Mouse (Mus musculus) liver, adult 2 months (tissue): ENCODE data around the gene Nsmf. TPM values are rescaled to one million over a fixed set of nuclear protein-coding genes. Genes with fewer than 3 reads are reported as not detected.
A peak's percentile ranks its signal among the peaks of the same experiment; 100 is the strongest.

Source experiments
- DNase-seq: peaks from one replicate; pipeline ENCODE4 v3.0.0-alpha.2; 2011; ENCODE audit warnings: low read depth, low spot score; ENCODE audit errors: extremely low read depth
- H3K27ac ChIP-seq: fragments of 200-500 bp; replicated peaks from 2 replicates; pipeline ENCODE4 v1.5.1; 2012; ENCODE audit warnings: low read depth, mild to moderate bottlenecking, control low read depth, inconsistent platforms, low read length; ENCODE audit not compliant: insufficient read depth
- H3K27me3 ChIP-seq: fragments of 200-500 bp; 2 replicates; pipeline ENCODE4 v1.6.1; 2012; ENCODE audit warnings: mild to moderate bottlenecking, moderate library complexity, low read length, inconsistent platforms; ENCODE audit not compliant: control insufficient read depth, insufficient read depth
- H3K36me3 ChIP-seq: fragments of 200-500 bp; 2 replicates; pipeline ENCODE4 v1.6.1; 2012; ENCODE audit warnings: low read length, inconsistent platforms; ENCODE audit not compliant: control insufficient read depth, insufficient read depth
- H3K4me1 ChIP-seq: fragments of 200-500 bp; 2 replicates; pipeline ENCODE4 v1.6.1; 2011; ENCODE audit warnings: low read length; ENCODE audit not compliant: control insufficient read depth, insufficient read depth
- H3K4me3 ChIP-seq: fragments of 200-500 bp; 2 replicates; pipeline ENCODE4 v1.5.1; 2011; ENCODE audit warnings: low read depth, mild to moderate bottlenecking, control low read depth, low read length, moderate library complexity; ENCODE audit not compliant: insufficient read depth
- H3K79me2 ChIP-seq: fragments of 200-500 bp; 2 replicates; pipeline ENCODE4 v1.6.1; 2012; ENCODE audit warnings: inconsistent platforms, mild to moderate bottlenecking, low read length, moderate library complexity; ENCODE audit not compliant: control insufficient read depth, insufficient read depth
- H3K9ac ChIP-seq: fragments of 200-500 bp; 2 replicates; pipeline ENCODE4 v1.6.1; 2012; ENCODE audit warnings: low read depth, mild to moderate bottlenecking, control low read depth, inconsistent platforms, low read length
- CTCF ChIP-seq: fragments of 200-500 bp; IDR thresholded peaks from 2 replicates; pipeline ENCODE4 v1.5.1; 2011; ENCODE audit warnings: low read depth, low read length, control low read depth
- POLR2A ChIP-seq: fragments of 200-500 bp; IDR thresholded peaks from 2 replicates; pipeline ENCODE4 v1.6.1; 2011; ENCODE audit warnings: low read length, control low read depth; ENCODE audit not compliant: insufficient read depth; ENCODE audit errors: extremely low read depth
- WGBS: fragments of 180-500 bp; shearing (Covaris S2); methylation state at CpG from one replicate; pipeline ENCODE4 v1.1.7; 2018; 5-methylcytosine and 5-hydroxymethylcytosine counted together
- polyA plus RNA-seq: library from polyadenylated mRNA; depleted of rRNA; stranded (reverse); fragments of >200 nt; gene quantifications from 2 replicates; pipeline ENCODE4 v1.2.3, GENCODE M21; 2012
- total RNA-seq: library from RNA; depleted of rRNA; stranded (reverse); fragments of >200 nt; gene quantifications from 2 replicates; pipeline ENCODE4 v1.2.3, GENCODE M21; 2014

The Nsmf gene
- total and polyA plus RNA-seq, 2 experiments: 76.2 to 219 TPM

- peak; percentile 90 for DNase-seq
- Histone ChIP-seq H3K4me3 (no peak overlapping the region), H3K79me2 (no peaks in the 10 kb centered on the region), H3K27me3 (no peaks in the 10 kb centered on the region), H3K4me1 (peaks cover 3% of the 10 kb centered on the region; the same call in 1 of the 2 replicates), H3K36me3 (peaks cover 8% of the 10 kb centered on the region; the same call in 1 of the 2 replicates), H3K27ac (no peak overlapping the region), H3K9ac (no peak overlapping the region)
- TF ChIP-seq CTCF (no peak), POLR2A (no peak)
- WGBS: 20% methylated on average over 5 of the region's 5 CpGs
Measured at GRCm38 (mm10) chr2:25040089-25040488, 14.1 kb upstream of the Nsmf start.

DNA sequence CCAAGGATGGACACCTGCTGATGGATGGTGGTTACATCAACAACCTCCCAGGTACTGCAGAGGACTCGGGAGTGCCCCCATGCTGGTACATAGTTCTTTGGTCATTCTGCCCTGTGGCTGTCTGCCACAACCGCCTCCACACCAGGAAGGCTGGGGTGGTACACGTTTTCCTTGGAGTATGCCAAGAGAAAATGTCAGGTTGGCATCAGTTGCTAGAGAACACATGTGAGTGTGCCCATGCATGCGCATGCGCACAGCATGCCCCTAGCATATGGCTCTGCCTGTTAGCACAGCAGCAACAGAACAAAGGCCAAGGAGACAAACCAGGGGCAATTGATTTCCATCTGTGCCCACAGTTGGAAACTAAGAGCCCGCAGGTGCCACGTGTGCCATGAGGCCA lies 3.2 kb upstream of the Nsmf start:
- 0 out of 2 replicates have a peak, but pooled peaks cover 2% of the 10 kb centered on the region for H3K36me3 ChIP-seq
- peak; percentile 96 for DNase-seq
- TF ChIP-seq POLR2A: no peak
- TF ChIP-seq CTCF: no peak
- H3K27ac ChIP-seq: peak overlapping the region; percentile 97
- H3K27me3 ChIP-seq: no peaks in the 10 kb centered on the region
- H3K4me3 ChIP-seq: no peak overlapping the region
- WGBS: 24% methylated on average over 7 of the region's 7 CpGs
- peaks cover 12% of the 10 kb centered on the region for H3K79me2 ChIP-seq
- peaks cover 31% of the 10 kb centered on the region for H3K4me1 ChIP-seq
- no peak overlapping the region for H3K9ac ChIP-seq

DNA sequence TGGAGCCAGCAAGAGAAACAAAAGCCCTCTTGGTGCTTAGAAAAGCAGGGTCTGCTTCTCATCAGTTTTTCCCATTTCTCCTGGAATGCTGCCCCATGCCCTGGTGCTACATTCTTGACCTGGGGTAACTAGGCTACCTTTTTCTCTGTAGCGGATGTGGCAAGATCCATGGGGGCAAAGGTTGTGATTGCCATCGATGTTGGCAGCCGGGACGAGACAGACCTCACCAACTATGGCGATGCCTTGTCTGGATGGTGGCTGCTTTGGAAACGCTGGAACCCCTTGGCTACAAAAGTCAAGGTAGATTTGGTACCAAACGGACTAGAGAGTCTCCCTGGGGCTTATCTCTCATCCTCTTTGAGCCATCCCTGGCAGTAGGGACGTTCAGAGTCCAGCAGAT lies 2.7 kb upstream of the Nsmf start:
- Histone ChIP-seq H3K36me3 (0 out of 2 replicates have a peak, but pooled peaks cover 2% of the 10 kb centered on the region), H3K4me3 (peak overlapping the region; percentile 53), H3K27me3 (no peaks in the 10 kb centered on the region), H3K9ac (peak overlapping the region; percentile 75), H3K27ac (peak overlapping the region; percentile 97), H3K4me1 (peaks cover 31% of the 10 kb centered on the region), H3K79me2 (peaks cover 12% of the 10 kb centered on the region)
- DNase-seq: peak; percentile 93
- 23% methylated on average over 8 of the region's 8 CpGs for WGBS
- TF ChIP-seq POLR2A (no peak), CTCF (no peak)

DNA sequence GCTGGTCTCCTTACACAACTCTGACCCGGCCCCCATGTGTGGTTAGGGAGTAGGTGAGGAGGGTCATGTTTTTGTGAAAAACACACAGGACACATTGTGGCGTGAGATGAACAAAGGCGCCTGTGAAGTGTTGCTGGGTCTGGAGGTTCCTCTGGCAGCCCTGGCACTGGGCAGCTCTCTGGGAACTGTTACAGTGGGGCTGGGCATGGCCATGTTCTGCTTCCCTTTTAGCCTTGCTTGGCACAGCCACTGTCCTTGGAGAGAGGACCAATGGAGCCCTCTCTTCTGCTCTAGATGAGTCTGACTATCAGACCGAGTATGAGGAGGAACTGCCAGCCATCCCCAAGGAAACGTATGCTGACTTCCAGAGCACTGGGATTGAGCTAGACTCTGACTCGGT lies 1.1 kb upstream of the Nsmf start:
- 59% methylated on average over 6 of the region's 6 CpGs for WGBS
- Histone ChIP-seq H3K36me3 (peaks cover 2% of the 10 kb centered on the region; the same call in 1 of the 2 replicates), H3K27me3 (no peaks in the 10 kb centered on the region)

GRCm38 (mm10) chr2:25055068-25055405 lies 882 bp downstream of the Nsmf start:
- H3K27ac ChIP-seq: peak overlapping the region; percentile 86; the same call in 1 of the 2 replicates
- peak overlapping the region; percentile 93 for H3K9ac ChIP-seq
- H3K27me3 ChIP-seq: no peaks in the 10 kb centered on the region
- WGBS: 25% methylated on average over 2 of the region's 2 CpGs
- TF ChIP-seq CTCF (no peak), POLR2A (no peak)
- peaks cover 12% of the 10 kb centered on the region for H3K79me2 ChIP-seq
- H3K36me3 ChIP-seq: peaks cover 4% of the 10 kb centered on the region; the same call in 1 of the 2 replicates
- H3K4me3 ChIP-seq: peak overlapping the region; percentile 79
- peaks cover 31% of the 10 kb centered on the region for H3K4me1 ChIP-seq
- peak; percentile 76 for DNase-seq

More for the DNA sequence above, 1.1 kb upstream of the Nsmf start:
- H3K4me3 ChIP-seq: no peak overlapping the region
- no peak for TF ChIP-seq POLR2A
- no peak for TF ChIP-seq CTCF
- no peak overlapping the region for H3K9ac ChIP-seq
- peak; percentile 50 for DNase-seq
- H3K27ac ChIP-seq: peak overlapping the region; percentile 97
- peaks cover 31% of the 10 kb centered on the region for H3K4me1 ChIP-seq
- H3K79me2 ChIP-seq: peaks cover 12% of the 10 kb centered on the region

DNA sequence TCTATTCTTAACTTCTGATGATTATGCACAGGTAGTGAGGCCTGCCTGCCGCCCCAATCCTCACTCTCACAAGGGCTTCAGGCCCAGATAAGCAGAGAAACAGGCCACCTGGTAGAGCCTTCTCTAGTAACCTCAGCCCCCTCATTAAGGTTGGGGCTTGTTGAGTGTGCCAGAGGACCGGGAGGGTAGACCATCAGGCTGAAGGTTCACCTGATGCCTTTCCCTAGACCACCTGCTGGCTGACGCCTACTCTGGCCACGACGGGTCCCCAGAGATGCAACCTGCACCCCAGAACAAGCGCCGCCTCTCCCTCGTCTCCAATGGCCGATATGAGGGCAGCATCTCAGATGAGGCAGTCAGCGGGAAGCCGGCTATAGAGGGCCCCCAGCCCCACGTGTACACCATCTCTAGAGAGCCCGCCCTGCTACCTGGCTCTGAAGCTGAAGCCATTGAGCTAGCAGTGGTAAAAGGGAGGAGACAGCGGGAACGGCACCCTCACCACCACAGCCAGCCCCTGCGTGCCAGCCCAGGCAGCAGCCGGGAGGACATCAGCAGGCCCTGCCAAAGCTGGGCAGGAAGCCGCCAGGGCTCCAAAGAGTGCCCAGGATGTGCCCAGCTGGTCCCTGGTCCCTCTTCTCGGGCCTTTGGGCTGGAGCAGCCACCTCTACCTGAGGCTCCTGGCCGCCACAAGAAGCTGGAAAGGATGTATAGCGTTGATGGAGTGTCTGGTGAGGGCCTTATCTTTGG lies 1.4 kb downstream of the Nsmf start:
- H3K9ac ChIP-seq: no peak overlapping the region
- no peak for DNase-seq
- H3K36me3 ChIP-seq: peaks cover 4% of the 10 kb centered on the region; the same call in 1 of the 2 replicates
- no peaks in the 10 kb centered on the region for H3K27me3 ChIP-seq
- peaks cover 27% of the 10 kb centered on the region for H3K4me1 ChIP-seq
- TF ChIP-seq CTCF (no peak), POLR2A (no peak)
- no peak overlapping the region for H3K27ac ChIP-seq
- peak overlapping the region; percentile 79; the same call in 1 of the 2 replicates for H3K4me3 ChIP-seq
- 82% methylated on average over 21 of the region's 21 CpGs for WGBS
- H3K79me2 ChIP-seq: peaks cover 12% of the 10 kb centered on the region
